Mouse (Mus musculus): ENCODE measurements at regions not wholly inside any gene's neighbourhood (a gene's known extent, or its start where the extent isn't known, plus 50 kb on each side); places are given as distances from the start of the nearest gene placed in this dataset.

GRCm38 (mm10) chr2:162784176-162784813, 123.3 kb upstream of the Ptprt start:
- TF ChIP-seq EP300 (optimal IDR thresholded peaks at IDR 0.05), result no peak
- TF ChIP-seq CTCF (IDR thresholded peaks at IDR 0.05; ENCODE audit: low read depth), result no peak

Data from stomach, postnatal 0 days (tissue).